ENCODE assay signal across 17 mouse cellular contexts in genomic region chr19:3840214-3840651, GRCm38 (mm10). TPM values are rescaled to one million over a fixed set of nuclear protein-coding genes. Genes with fewer than 3 reads are reported as not detected.
A peak's percentile ranks its signal among the peaks of the same experiment; 100 is the strongest.
DNase-seq lines count a peak whose midpoint lies in the region; ATAC-seq and TF ChIP-seq lines count a peak whose summit lies in the region.
"Had no signal": no experiment of that assay in that cellular context is flagged by ENCODE, and none has a peak within 500 bp of the region (broad histone marks: within the 10 kb centered on the region; RNA-seq: fewer than 3 reads in every experiment).

No protein-coding gene starts in this region.

- no peaks in the 10 kb centered on the region for H3K79me2 ChIP-seq in myocyte (ENCODE audit: control insufficient read depth, insufficient read depth)

- H3K4me2 ChIP-seq in myocyte (ENCODE audit: low read depth): peak overlapping the region; percentile 65
- H3K4me2 ChIP-seq: embryonic facial prominence, embryonic 13.5 days; hindbrain, embryonic 14.5 days; liver, embryonic 13.5 days; neural tube, embryonic 12.5 days had no signal

- no peaks in the 10 kb centered on the region for H3K36me3 ChIP-seq in myocyte (ENCODE audit: control insufficient read depth, insufficient read depth)
- H3K36me3 ChIP-seq: embryonic facial prominence, embryonic 13.5 days; G1E; liver, embryonic 13.5 days; midbrain, embryonic 10.5 days; neural tube, embryonic 12.5 days had no signal

- H3K4me3 ChIP-seq in myocyte: no peak overlapping the region
- H3K4me3 ChIP-seq: embryonic facial prominence, embryonic 13.5 days; liver, embryonic 13.5 days; midbrain, embryonic 10.5 days; neural tube, embryonic 12.5 days had no signal

- no peaks in the 10 kb centered on the region for H3K27me3 ChIP-seq in myocyte (ENCODE audit: control insufficient read depth, insufficient read depth, insufficient read length)
- H3K27me3 ChIP-seq: embryonic facial prominence, embryonic 13.5 days; liver, embryonic 13.5 days; neural tube, embryonic 12.5 days had no signal

- TF ChIP-seq POLR2A in myocyte (IDR thresholded peaks at IDR 0.05; ENCODE audit: insufficient read length, low read depth): no peak

- peak; percentile 53 to 75 for DNase-seq in lung, adult 18-20 months
- DNase-seq in lung, postnatal 14 days: no peak
- DNase-seq in brain, adult 2 months (ENCODE audit: low read depth, low spot score): peak; percentile 63
- peak; percentile 52 for DNase-seq in thymus, postnatal 4 days
- DNase-seq in embryo, embryonic 9.5 days (ENCODE audit: extremely low spot score): no peak
- DNase-seq: cerebellum, adult 9-11 months; forebrain, postnatal 0 days; kidney, adult 8-10 months; liver, embryonic 13.5 days had no signal

- no peak overlapping the region for H3ac ChIP-seq in myocyte (ENCODE audit: control insufficient read depth, insufficient read length)

- no peak for ATAC-seq in frontal cortex, adult (ENCODE audit: low TSS enrichment)
- ATAC-seq: activated CD4-positive, CD25-positive, alpha-beta regulatory T cell, adult 4 months; forebrain, postnatal 0 days had no signal

TF ChIP-seq in myocyte, 11 proteins besides CTCF, POLR2A, EP300 and RAD21:
- TF ChIP-seq POLR2AphosphoS2 (IDR thresholded peaks at IDR 0.05; ENCODE audit: insufficient read length, low read depth): no peak
- TF ChIP-seq SRF (IDR thresholded peaks at IDR 0.05; ENCODE audit: control insufficient read depth, insufficient read length, low read depth): no peak
- peak; percentile 36 to 86 (median 52) for TF ChIP-seq MYOD1 (IDR thresholded peaks at IDR 0.05; ENCODE audit: control insufficient read depth in 1 of 3, insufficient read length in 2 of 3, low read depth in 2 of 3)
- no peak for TF ChIP-seq CEBPB (IDR thresholded peaks at IDR 0.05; ENCODE audit: insufficient read depth, poor library complexity, severe bottlenecking)
- peak in 2 of 3 experiments; percentile 19 to 86 for TF ChIP-seq MYOG (IDR thresholded peaks at IDR 0.05; ENCODE audit: control insufficient read depth in 1 of 3, insufficient read depth in 1 of 3, insufficient read length in 2 of 3, low read depth in 2 of 3)
- TF ChIP-seq MAX (IDR thresholded peaks at IDR 0.05; ENCODE audit: low read depth): no peak
- TF ChIP-seq REST (IDR thresholded peaks at IDR 0.05; ENCODE audit: insufficient read depth, insufficient read length): no peak
- peak; percentile 56 for TF ChIP-seq USF1 (IDR thresholded peaks at IDR 0.05; ENCODE audit: low read depth)
- no peak for TF ChIP-seq E2F4 (IDR thresholded peaks at IDR 0.05; ENCODE audit: insufficient read depth)
- TF ChIP-seq TCF3 (IDR thresholded peaks at IDR 0.05; ENCODE audit: insufficient read length, low read depth): no peak
- TF ChIP-seq TCF12 (IDR thresholded peaks at IDR 0.05; ENCODE audit: insufficient read depth, poor library complexity, severe bottlenecking): peak; percentile 26
TF ChIP-seq in myocyte: peak in this region for 4.

RNA-seq across cellular contexts. Expression of gene Chka, which starts 11.3 kb away (rescaled TPM):
- 35.5 TPM for polyA plus RNA-seq in myocyte (2012; fragmentation: generic; extraction: Trizol)

Comparison
In these comparisons a context has a peak if more than half of its experiments do, and no peak if none do; other contexts are left out.
1. DNase-seq: peak in lung, adult 18-20 months (2 of 2), brain, adult 2 months (single experiment) and thymus, postnatal 4 days (single experiment); none in lung, postnatal 14 days (single experiment) and embryo, embryonic 9.5 days (single experiment).